Mouse (Mus musculus): ENCODE results near the gene 4930486L24Rik. TPM values are rescaled to one million over a fixed set of nuclear protein-coding genes. Genes with fewer than 3 reads are reported as not detected.

4930486L24Rik gene
- polyA plus RNA-seq, 1 experiment from 2014 or later, result not detected

GRCm38 (mm10) chr13:60820486-60821175 is 43.6 kb downstream of the 4930486L24Rik start:
- Histone ChIP-seq H3K27ac (replicated peaks) (no peak overlapping the region), H3K4me2 (no peak overlapping the region), H3K36me3 (no peaks in the 10 kb centered on the region), H3K9ac (no peak overlapping the region), H3K4me1 (replicated peaks) (no peaks in the 10 kb centered on the region), H3K27me3 (no peaks in the 10 kb centered on the region), H3K4me3 (no peak overlapping the region), H3K9me3 (no peaks in the 10 kb centered on the region)
- ATAC-seq (ENCODE audit: low FRiP score, low read depth), result no peak
- whole genome bisulfite sequencing, result 80% methylated on average over 3 of the region's 3 CpGs

- ATAC-seq (ENCODE audit: low FRiP score, low read depth), result no peak
- Histone ChIP-seq H3K4me1 (replicated peaks) (no peaks in the 10 kb centered on the region), H3K9me3 (no peaks in the 10 kb centered on the region), H3K9ac (no peak overlapping the region), H3K27ac (replicated peaks) (no peak overlapping the region), H3K4me2 (no peak overlapping the region), H3K4me3 (no peak overlapping the region), H3K36me3 (no peaks in the 10 kb centered on the region), H3K27me3 (no peaks in the 10 kb centered on the region)
- WGBS, result 15% methylated on average over 7 of the region's 7 CpGs
Measured at GRCm38 (mm10) chr13:60819469-60819868, 44.8 kb downstream of the 4930486L24Rik start.

GRCm38 (mm10) chr13:60813722-60814121 is 50.6 kb downstream of the 4930486L24Rik start:
- H3K27me3 ChIP-seq, result no peaks in the 10 kb centered on the region
- ATAC-seq (ENCODE audit: low FRiP score, low read depth), result no peak
- no peak overlapping the region for H3K4me3 ChIP-seq
- WGBS, result 83% methylated on average over 1 of the region's 1 CpGs
- H3K9ac ChIP-seq, result no peak overlapping the region
- H3K4me2 ChIP-seq, result no peak overlapping the region
- no peak overlapping the region for H3K27ac ChIP-seq (replicated peaks)
- no peaks in the 10 kb centered on the region for H3K36me3 ChIP-seq
- H3K4me1 ChIP-seq (replicated peaks), result no peaks in the 10 kb centered on the region
- no peaks in the 10 kb centered on the region for H3K9me3 ChIP-seq

- Histone ChIP-seq H3K27ac (replicated peaks) (no peak overlapping the region), H3K9me3 (no peaks in the 10 kb centered on the region), H3K36me3 (no peaks in the 10 kb centered on the region), H3K9ac (no peak overlapping the region), H3K4me1 (replicated peaks) (no peaks in the 10 kb centered on the region), H3K4me3 (no peak overlapping the region), H3K4me2 (no peak overlapping the region), H3K27me3 (no peaks in the 10 kb centered on the region)
- ATAC-seq (ENCODE audit: low FRiP score, low read depth), result no peak
- 90% methylated on average over 6 of the region's 6 CpGs for WGBS
Measured at GRCm38 (mm10) chr13:60812768-60813167, 51.5 kb downstream of the 4930486L24Rik start.

GRCm38 (mm10) chr13:60809690-60810089 is 54.6 kb downstream of the 4930486L24Rik start:
- no peaks in the 10 kb centered on the region for H3K9me3 ChIP-seq
- H3K36me3 ChIP-seq, result no peaks in the 10 kb centered on the region
- no peak overlapping the region for H3K4me2 ChIP-seq
- no peaks in the 10 kb centered on the region for H3K27me3 ChIP-seq
- H3K27ac ChIP-seq (replicated peaks), result no peak overlapping the region
- H3K9ac ChIP-seq, result no peak overlapping the region
- WGBS, result 78% methylated on average over 2 of the region's 2 CpGs
- ATAC-seq (ENCODE audit: low FRiP score, low read depth), result no peak
- no peak overlapping the region for H3K4me3 ChIP-seq
- H3K4me1 ChIP-seq (replicated peaks), result no peaks in the 10 kb centered on the region

- Histone ChIP-seq H3K4me2 (no peak within 1 kb of the TSS), H3K4me3 (no peak within 1 kb of the TSS), H3K4me1 (replicated peaks) (no peaks in the 10 kb centered on the region), H3K9ac (no peak within 1 kb of the TSS), H3K27me3 (no peaks in the 10 kb centered on the region), H3K36me3 (no peaks in the 10 kb centered on the region), H3K27ac (replicated peaks) (no peak within 1 kb of the TSS), H3K9me3 (no peaks in the 10 kb centered on the region)
- WGBS, result 68% methylated on average over 1 of the region's 1 CpGs
- ATAC-seq (ENCODE audit: low FRiP score, low read depth), result no peak
Measured at GRCm38 (mm10) chr13:60802749-60803148, 61.5 kb downstream of the 4930486L24Rik start, which contains the start of gene Ctsll3. TSS of gene Ctsll3 (minus strand) at chr13:60802849.

Other genes starting within 250 kb of the 4930486L24Rik start
- not detected in 2 replicates for gene BC051665, start 78.1 kb downstream of the 4930486L24Rik start, polyA plus RNA-seq (2015; fragmentation: Nextera tagmentation; extraction: Ambion mirVana)
- gene Ctsll3, start 61.6 kb downstream of the 4930486L24Rik start, polyA plus RNA-seq (2015; fragmentation: Nextera tagmentation; extraction: Ambion mirVana), result not detected in 2 replicates
- 0.13 and 0.41 TPM in 2 replicates for gene Gm49392, start 32.4 kb upstream of the 4930486L24Rik start, polyA plus RNA-seq (2015; fragmentation: Nextera tagmentation; extraction: Ambion mirVana)
- gene Ctla2b, start 33.0 kb upstream of the 4930486L24Rik start, polyA plus RNA-seq (2015; fragmentation: Nextera tagmentation; extraction: Ambion mirVana), result 1.2 and 1.9 TPM in 2 replicates
- not detected in 2 replicates for gene Tpbpb, start 40.4 kb upstream of the 4930486L24Rik start, polyA plus RNA-seq (2015; fragmentation: Nextera tagmentation; extraction: Ambion mirVana)
- not detected in 2 replicates for gene Gm49393, start 71.1 kb upstream of the 4930486L24Rik start, polyA plus RNA-seq (2015; fragmentation: Nextera tagmentation; extraction: Ambion mirVana)
- gene Gm49391, start 72.1 kb upstream of the 4930486L24Rik start, polyA plus RNA-seq (2015; fragmentation: Nextera tagmentation; extraction: Ambion mirVana), result 0.71 and 1.5 TPM in 2 replicates
- gene Ctla2a, start 72.2 kb upstream of the 4930486L24Rik start, polyA plus RNA-seq (2015; fragmentation: Nextera tagmentation; extraction: Ambion mirVana), result 15.1 and 21.4 TPM in 2 replicates
- not detected in 2 replicates for gene Tpbpa, start 77.5 kb upstream of the 4930486L24Rik start, polyA plus RNA-seq (2015; fragmentation: Nextera tagmentation; extraction: Ambion mirVana)
- not detected in 2 replicates for gene Ctsj, start 141.5 kb upstream of the 4930486L24Rik start, polyA plus RNA-seq (2015; fragmentation: Nextera tagmentation; extraction: Ambion mirVana)
- gene Ctsq, start 176.2 kb upstream of the 4930486L24Rik start, polyA plus RNA-seq (2015; fragmentation: Nextera tagmentation; extraction: Ambion mirVana), result not detected in 2 replicates

All from hindbrain, embryonic 15.5 days (tissue).